Mouse (Mus musculus) liver, embryonic 14.5 days (tissue): ENCODE measurements around the gene Gm10300.

Experiments used
- CTCF ChIP-seq: IDR thresholded peaks from 2 replicates; pipeline ENCODE4 v1.5.1; 2016; ENCODE audit warnings: antibody characterized with exemption, low read depth, control low read depth
- EP300 ChIP-seq: IDR thresholded peaks from 2 replicates; pipeline ENCODE4 v1.6.1; 2016; ENCODE audit warnings: antibody characterized with exemption, low read depth

GRCm38 (mm10) chr4:132111227-132111626, 36.7 kb downstream of the Gm10300 start:
- TF ChIP-seq CTCF (no peak), EP300 (no peak)
